Mouse (Mus musculus) MN1 (cell line): ENCODE measurements around the gene Safb.

Experiments
- DNase-seq: peaks from one replicate; pipeline ENCODE4 v3.0.0-alpha.2; 2016; ENCODE audit warnings: low spot score

Gene Safb

GRCm38 (mm10) chr17:56654771-56655170 is 70.1 kb downstream of the Safb start:
- no peak for DNase-seq

DNA sequence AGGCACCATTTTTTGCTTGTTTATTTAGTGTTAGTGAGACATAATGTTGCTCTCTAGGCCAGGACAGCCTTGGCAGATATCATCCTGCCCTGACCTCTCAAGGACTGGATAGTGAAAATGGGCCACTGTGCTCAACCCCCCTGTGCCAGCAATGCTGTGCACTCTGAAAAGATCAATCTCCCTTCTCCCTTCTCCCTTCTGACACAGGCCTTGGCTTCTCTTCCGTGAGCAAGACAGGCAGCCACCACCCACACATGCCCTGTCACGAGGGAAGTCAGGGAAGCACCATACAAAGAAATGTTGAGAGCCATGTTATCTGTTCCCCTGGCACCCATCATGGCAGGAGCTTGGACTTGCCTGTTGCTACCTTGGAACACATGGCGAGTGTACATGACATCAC is 70.7 kb downstream of the Safb start:
- DNase-seq = no peak
